Mouse (Mus musculus): ENCODE measurements at regions not wholly inside any gene's neighbourhood (a gene's known extent, or its start where the extent isn't known, plus 50 kb on each side); places are given as distances from the start of the nearest gene placed in this dataset.

GRCm38 (mm10) chr7:59080109-59080508 is 148.4 kb upstream of the Ube3a start:
- Histone ChIP-seq H3K4me3 (ENCODE audit: low read depth, low read length) (no peak overlapping the region), H3K9ac (ENCODE audit: low read depth, low read length) (no peak overlapping the region), H3K9me3 (replicated peaks; ENCODE audit: control insufficient read depth, low read length, poor library complexity, severe bottlenecking) (0 out of 2 replicates have a peak, but pooled peaks cover 4% of the 10 kb centered on the region), H3K4me2 (ENCODE audit: low read length) (no peak overlapping the region), H3K4me1 (ENCODE audit: control insufficient read depth, insufficient read depth, low read length) (no peaks in the 10 kb centered on the region), H3K27me3 (ENCODE audit: control insufficient read depth, insufficient read depth, low read depth, low read length) (no peaks in the 10 kb centered on the region), H3K27ac (ENCODE audit: low read length) (no peak overlapping the region), H3K36me3 (ENCODE audit: control insufficient read depth, insufficient read depth, low read length) (no peaks in the 10 kb centered on the region)
- 51% methylated on average over 7 of the region's 7 CpGs for WGBS
- peak; percentile 64; the same call in 1 of the 2 replicates for ATAC-seq
